Mouse (Mus musculus) limb, embryonic 14.5 days (tissue): ENCODE data around the gene Tspan33. TPM values are rescaled to one million over a fixed set of nuclear protein-coding genes. Genes with fewer than 3 reads are reported as not detected.

Source experiments
- ATAC-seq: fragments of 200-750 bp; cut with Nextera tagmentation; 2 replicates; pipeline ENCODE4 v1.8.0; 2017; ENCODE audit warnings: low read depth, moderate number of reproducible peaks, moderate TSS enrichment; ENCODE audit not compliant: low FRiP score
- DNase-seq: peaks from one replicate; pipeline ENCODE4 v3.0.0-alpha.2; 2015; ENCODE audit warnings: low spot score
- H3K27ac ChIP-seq: fragments of 300-500 bp; sonication (generic); replicated peaks from 2 replicates; pipeline ENCODE4 v1.5.1; 2014; ENCODE audit warnings: low read depth, mild to moderate bottlenecking, low read length, moderate library complexity, mixed read lengths
- H3K27me3 ChIP-seq: fragments of 300-500 bp; sonication (generic); 2 replicates; pipeline ENCODE4 v1.6.1; 2014; ENCODE audit warnings: low read length, mixed read lengths; ENCODE audit not compliant: control insufficient read depth, insufficient read depth
- H3K36me3 ChIP-seq: fragments of 300-500 bp; sonication (generic); 2 replicates; pipeline ENCODE4 v1.6.1; 2014; ENCODE audit warnings: mild to moderate bottlenecking, low read length, moderate library complexity, mixed read lengths; ENCODE audit not compliant: control insufficient read depth, insufficient read depth
- H3K4me1 ChIP-seq: fragments of 300-500 bp; sonication (generic); 2 replicates; pipeline ENCODE4 v1.6.1; 2014; ENCODE audit warnings: antibody characterized with exemption, low read length, mixed read lengths; ENCODE audit not compliant: control insufficient read depth, insufficient read depth
- H3K4me2 ChIP-seq: fragments of 300-500 bp; sonication (generic); replicated peaks from 2 replicates; pipeline ENCODE4 v1.6.1; 2014; ENCODE audit warnings: low read depth, mild to moderate bottlenecking, low read length, moderate library complexity; ENCODE audit not compliant: severe bottlenecking
- H3K4me3 ChIP-seq: fragments of 300-500 bp; sonication (generic); replicated peaks from 2 replicates; pipeline ENCODE4 v1.5.1; 2014; ENCODE audit warnings: low read length
- H3K9ac ChIP-seq: fragments of 300-500 bp; sonication (generic); 2 replicates; pipeline ENCODE4 v1.6.1; 2014; ENCODE audit warnings: mild to moderate bottlenecking, low read depth, low read length, moderate library complexity; ENCODE audit not compliant: severe bottlenecking
- H3K9me3 ChIP-seq: fragments of 300-500 bp; sonication (generic); 2 replicates; pipeline ENCODE4 v1.6.1; 2016; ENCODE audit warnings: low read length; ENCODE audit not compliant: control insufficient read depth
- POLR2A ChIP-seq: fragments of 200-500 bp; IDR thresholded peaks from 2 replicates; pipeline ENCODE4 v1.8.0; 2012; ENCODE audit warnings: inconsistent platforms, mild to moderate bottlenecking, moderate library complexity, borderline replicate concordance; ENCODE audit not compliant: insufficient read depth, insufficient read length; ENCODE audit errors: extremely low read depth
- WGBS: fragments of 180-500 bp; shearing (Covaris S2); extraction: QIAGEN DNeasy Blood & Tissue Kit; methylation state at CpG from one replicate; pipeline ENCODE4 v1.1.7; 2014; 5-methylcytosine and 5-hydroxymethylcytosine counted together
- polyA plus RNA-seq, 2 experiments: library from polyadenylated mRNA; depleted of rRNA in 1 of 2; stranded (reverse) in 1 of 2; unstranded in 1 of 2; fragments of >200 nt; fragmentation: Nextera tagmentation in 1 of 2; extraction: Ambion mirVana in 1 of 2; gene quantifications; 2 replicates each; pipeline versions ENCODE4 v1.2.1 to v1.2.3; 2012 to 2014

The Tspan33 gene
- polyA plus RNA-seq (2012; rRNA removed) (4.9 and 5.0 TPM in 2 replicates), polyA plus RNA-seq (2014; fragmentation: Nextera tagmentation; extraction: Ambion mirVana) (2.7 and 2.8 TPM in 2 replicates)

- H3K27ac ChIP-seq = no peak within 1 kb of the TSS
- under 1% methylated on average over 30 of the region's 41 CpGs for WGBS
- TF ChIP-seq POLR2A = no peak
Measured at GRCm38 (mm10) chr6:29693953-29694352, at the start of gene Tspan33. Gene Tspan33, plus strand, starts transcription at chr6:29694222.

GRCm38 (mm10) chr6:29649494-29650169 is 44.4 kb upstream of the Tspan33 start:
- WGBS = 32% methylated on average over 14 of the region's 14 CpGs
- TF ChIP-seq POLR2A = no peak
- ATAC-seq = peak; percentile 79; the same call in 1 of the 2 replicates
- H3K4me3 ChIP-seq = no peak overlapping the region
- H3K9me3 ChIP-seq = no peaks in the 10 kb centered on the region
- no peaks in the 10 kb centered on the region for H3K36me3 ChIP-seq
- DNase-seq = peak; percentile 84
- H3K9ac ChIP-seq = no peak overlapping the region
- H3K27ac ChIP-seq = no peak overlapping the region
- no peaks in the 10 kb centered on the region for H3K4me1 ChIP-seq
- H3K4me2 ChIP-seq = no peak overlapping the region
- no peaks in the 10 kb centered on the region for H3K27me3 ChIP-seq

More at GRCm38 (mm10) chr6:29693953-29694352, at the start of gene Tspan33:
- Histone ChIP-seq H3K4me2 (peak within 1 kb of the TSS; percentile 100), H3K4me1 (peaks cover 4% of the 10 kb centered on the region; the same call in 1 of the 2 replicates), H3K9me3 (no peaks in the 10 kb centered on the region), H3K9ac (peak within 1 kb of the TSS; percentile 60), H3K36me3 (no peaks in the 10 kb centered on the region), H3K27me3 (peaks cover 16% of the 10 kb centered on the region; the same call in 1 of the 2 replicates), H3K4me3 (peak within 1 kb of the TSS; percentile 61)
- ATAC-seq (peak; percentile 98), DNase-seq (peak; percentile 94)

GRCm38 (mm10) chr6:29650170-29650549 is 43.9 kb upstream of the Tspan33 start:
- H3K4me2 ChIP-seq = no peak overlapping the region
- no peaks in the 10 kb centered on the region for H3K4me1 ChIP-seq
- no peak for TF ChIP-seq POLR2A
- no peaks in the 10 kb centered on the region for H3K9me3 ChIP-seq
- DNase-seq = no peak
- H3K27me3 ChIP-seq = no peaks in the 10 kb centered on the region
- no peaks in the 10 kb centered on the region for H3K36me3 ChIP-seq
- no peak overlapping the region for H3K27ac ChIP-seq
- ATAC-seq = no peak
- WGBS = 65% methylated on average over 10 of the region's 10 CpGs
- no peak overlapping the region for H3K9ac ChIP-seq
- H3K4me3 ChIP-seq = no peak overlapping the region

GRCm38 (mm10) chr6:29653271-29653670 is 40.8 kb upstream of the Tspan33 start:
- Histone ChIP-seq H3K9ac (no peak overlapping the region), H3K9me3 (no peaks in the 10 kb centered on the region), H3K4me1 (no peaks in the 10 kb centered on the region), H3K4me3 (no peak overlapping the region), H3K4me2 (no peak overlapping the region), H3K27ac (no peak overlapping the region), H3K27me3 (no peaks in the 10 kb centered on the region), H3K36me3 (no peaks in the 10 kb centered on the region)
- no peak for TF ChIP-seq POLR2A
- no peak for ATAC-seq
- DNase-seq = no peak

GRCm38 (mm10) chr6:29658626-29659475 is 35.2 kb upstream of the Tspan33 start:
- TF ChIP-seq POLR2A = no peak
- H3K27me3 ChIP-seq = no peaks in the 10 kb centered on the region
- no peaks in the 10 kb centered on the region for H3K36me3 ChIP-seq
- H3K4me1 ChIP-seq = no peaks in the 10 kb centered on the region
- H3K9me3 ChIP-seq = no peaks in the 10 kb centered on the region
- no peak overlapping the region for H3K27ac ChIP-seq
- DNase-seq (no peak), ATAC-seq (no peak)
- no peak overlapping the region for H3K9ac ChIP-seq
- H3K4me3 ChIP-seq = no peak overlapping the region
- WGBS = 82% methylated on average over 3 of the region's 3 CpGs
- no peak overlapping the region for H3K4me2 ChIP-seq
